Mouse (Mus musculus) liver, embryonic 15.5 days (tissue): Measurements from ENCODE around the gene Mbd5. TPM values are rescaled to one million over a fixed set of nuclear protein-coding genes. Genes with fewer than 3 reads are reported as not detected.

Experiments
- ATAC-seq: fragments of 200-750 bp; cut with Nextera tagmentation; 2 replicates; pipeline ENCODE4 v1.8.0; 2017; ENCODE audit warnings: moderate number of reproducible peaks, mild to moderate bottlenecking, moderate library complexity; ENCODE audit not compliant: insufficient read depth
- H3K27ac ChIP-seq: fragments of 300-500 bp; sonication (generic); replicated peaks from 2 replicates; pipeline ENCODE4 v1.5.1; 2015; ENCODE audit warnings: mild to moderate bottlenecking, inconsistent platforms
- H3K27me3 ChIP-seq: fragments of 300-500 bp; sonication (generic); 2 replicates; pipeline ENCODE4 v1.6.1; 2015; ENCODE audit warnings: mild to moderate bottlenecking, inconsistent platforms
- H3K36me3 ChIP-seq: fragments of 300-500 bp; sonication (generic); replicated peaks from 2 replicates; pipeline ENCODE4 v1.6.1; 2015; ENCODE audit warnings: moderate library complexity, mild to moderate bottlenecking, inconsistent platforms
- H3K4me1 ChIP-seq: fragments of 300-500 bp; sonication (generic); replicated peaks from 2 replicates; pipeline ENCODE4 v1.6.1; 2015; ENCODE audit warnings: inconsistent platforms
- H3K4me2 ChIP-seq: fragments of 300-500 bp; sonication (generic); 2 replicates; pipeline ENCODE4 v1.6.1; 2015; ENCODE audit warnings: moderate library complexity, mild to moderate bottlenecking, inconsistent platforms
- H3K4me3 ChIP-seq: fragments of 300-500 bp; sonication (generic); replicated peaks from 2 replicates; pipeline ENCODE4 v1.5.1; 2015; ENCODE audit warnings: mild to moderate bottlenecking, inconsistent platforms
- H3K9ac ChIP-seq: fragments of 300-500 bp; sonication (generic); 2 replicates; pipeline ENCODE4 v1.6.1; 2015; ENCODE audit warnings: moderate library complexity, mild to moderate bottlenecking, inconsistent platforms
- H3K9me3 ChIP-seq: fragments of 300-500 bp; sonication (generic); replicated peaks from 2 replicates; pipeline ENCODE4 v1.6.1; 2016; ENCODE audit warnings: inconsistent platforms
- WGBS: fragments of 180-500 bp; shearing (Covaris S2); methylation state at CpG from one replicate; pipeline ENCODE4 v1.1.7; 2015; ENCODE audit warnings: mixed read lengths; ENCODE audit not compliant: insufficient replicate concordance; 5-methylcytosine and 5-hydroxymethylcytosine counted together
- polyA plus RNA-seq: library from polyadenylated mRNA; unstranded; fragments of >200 nt; fragmentation: Nextera tagmentation; extraction: Ambion mirVana; gene quantifications from 2 replicates; pipeline ENCODE4 v1.2.1, GENCODE M21; 2015

The Mbd5 gene
- polyA plus RNA-seq, 1 experiment from 2014 or later: 5.6 TPM

DNA sequence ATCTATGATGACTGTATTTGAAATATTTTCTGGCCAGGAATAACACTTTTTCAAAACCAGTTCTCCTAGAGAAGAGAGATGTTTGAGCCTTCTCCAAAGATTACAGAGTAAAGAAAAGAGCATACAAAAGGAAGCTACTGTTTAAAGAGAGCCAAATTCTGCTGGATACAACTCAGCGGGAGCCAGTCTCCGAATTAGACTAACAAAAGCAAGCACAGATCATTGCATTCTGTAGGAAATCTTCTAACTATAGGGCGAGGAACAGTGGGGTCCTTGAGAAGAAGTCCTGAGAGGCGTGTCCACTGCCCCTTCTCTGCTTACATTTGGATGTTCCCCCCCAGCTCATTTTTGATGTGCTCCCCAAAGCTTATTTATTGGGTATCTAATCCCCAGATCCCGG, 422.3 kb downstream of the Mbd5 start:
- H3K4me3 ChIP-seq: no peak overlapping the region
- no peak overlapping the region for H3K4me2 ChIP-seq
- no peaks in the 10 kb centered on the region for H3K27me3 ChIP-seq
- H3K36me3 ChIP-seq: no peaks in the 10 kb centered on the region
- H3K27ac ChIP-seq: no peak overlapping the region
- 57% methylated on average over 5 of the region's 5 CpGs for WGBS
- no peaks in the 10 kb centered on the region for H3K4me1 ChIP-seq
- H3K9ac ChIP-seq: no peak overlapping the region
- no peaks in the 10 kb centered on the region for H3K9me3 ChIP-seq
- no peak for ATAC-seq

DNA sequence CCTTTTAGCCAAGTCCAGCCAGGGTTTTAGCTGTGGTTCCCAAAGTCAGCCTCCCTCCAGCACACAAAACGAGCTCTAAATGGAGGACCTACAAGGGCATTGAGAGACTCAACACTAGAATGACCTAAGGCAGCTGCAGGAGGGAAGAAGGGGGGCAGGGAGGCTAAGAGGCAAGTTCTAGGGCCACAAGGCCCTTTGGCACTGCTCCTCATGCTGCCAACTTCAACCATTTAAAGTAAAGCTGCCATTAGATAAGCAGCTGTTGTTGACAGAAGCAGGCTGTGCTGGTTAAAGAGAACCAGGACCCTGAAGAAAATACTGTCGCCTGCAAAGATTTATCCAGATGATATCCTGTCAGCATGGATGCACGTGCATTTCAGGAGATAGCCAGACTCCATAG, 423.3 kb downstream of the Mbd5 start:
- no peaks in the 10 kb centered on the region for H3K4me1 ChIP-seq
- no peaks in the 10 kb centered on the region for H3K9me3 ChIP-seq
- H3K27me3 ChIP-seq: no peaks in the 10 kb centered on the region
- no peak overlapping the region for H3K4me3 ChIP-seq
- H3K36me3 ChIP-seq: no peaks in the 10 kb centered on the region
- H3K4me2 ChIP-seq: no peak overlapping the region
- WGBS: 39% methylated on average over 3 of the region's 3 CpGs
- no peak overlapping the region for H3K9ac ChIP-seq
- no peak for ATAC-seq
- H3K27ac ChIP-seq: no peak overlapping the region

Other genes starting within 250 kb of the Mbd5 start
- gene Acvr2a, start 135.4 kb upstream of the Mbd5 start, polyA plus RNA-seq: 2.4 and 3.0 TPM in 2 replicates
- 29.3 and 31.0 TPM in 2 replicates for gene Orc4, start 769 bp downstream of the Mbd5 start, polyA plus RNA-seq